Mouse (Mus musculus) G1E (cell line): ENCODE measurements around the gene 0610009B22Rik.

Experiments used
- CTCF ChIP-seq: IDR thresholded peaks from 2 replicates; pipeline ENCODE4 v1.5.1; 2012; ENCODE audit warnings: low read depth, low read length, inconsistent platforms, mixed read lengths
- GATA1 ChIP-seq: IDR thresholded peaks from 2 replicates; pipeline ENCODE4 v1.6.1; 2012; ENCODE audit warnings: borderline replicate concordance, low read length, inconsistent platforms, mixed read lengths
- POLR2AphosphoS5 ChIP-seq: IDR thresholded peaks from 2 replicates; pipeline ENCODE4 v1.6.1; 2012; ENCODE audit warnings: low read depth, low read length, inconsistent platforms; ENCODE audit not compliant: insufficient replicate concordance
- TAL1 ChIP-seq: conservative IDR thresholded peaks from 2 replicates; pipeline ENCODE4 v1.6.1; 2012; ENCODE audit warnings: low read depth, low read length, inconsistent platforms, mixed read lengths

- TF ChIP-seq CTCF: no peak
- TF ChIP-seq GATA1: no peak
- no peak for TF ChIP-seq TAL1
- TF ChIP-seq POLR2AphosphoS5: 0 out of 2 replicates have a peak, but pooled peaks have one; percentile 28
Measured at GRCm38 (mm10) chr11:51688330-51689328, at the start of gene 0610009B22Rik.
